Mouse (Mus musculus) hindbrain, embryonic 16.5 days (tissue): ENCODE measurements at regions not wholly inside any gene's neighbourhood (a gene's known extent, or its start where the extent isn't known, plus 50 kb on each side); places are given as distances from the start of the nearest gene placed in this dataset.
"Not testable (repeated sequence)": the region's sequence is repeated elsewhere in the genome, so short reads cannot be mapped to it uniquely, and the experiment has no call there.

Experiments used
- ATAC-seq: fragments of 200-750 bp; cut with Nextera tagmentation; 2 replicates; pipeline ENCODE4 v1.8.0; 2017; ENCODE audit warnings: moderate TSS enrichment, moderate library complexity
- H3K27ac ChIP-seq: fragments of 300-500 bp; sonication (generic); 2 replicates; pipeline ENCODE4 v1.5.1; 2014; ENCODE audit warnings: low read depth, mild to moderate bottlenecking, control low read depth, low read length, moderate library complexity
- H3K27me3 ChIP-seq: fragments of 300-500 bp; sonication (generic); replicated peaks from 2 replicates; pipeline ENCODE4 v1.6.1; 2014; ENCODE audit warnings: low read length; ENCODE audit not compliant: control insufficient read depth, insufficient read depth
- H3K36me3 ChIP-seq: fragments of 300-500 bp; sonication (generic); 2 replicates; pipeline ENCODE4 v1.6.1; 2014; ENCODE audit warnings: mild to moderate bottlenecking, low read length, moderate library complexity, mixed read lengths; ENCODE audit not compliant: control insufficient read depth, insufficient read depth
- H3K4me1 ChIP-seq: fragments of 300-500 bp; sonication (generic); 2 replicates; pipeline ENCODE4 v1.6.1; 2014; ENCODE audit warnings: low read depth, low read length; ENCODE audit not compliant: control insufficient read depth, insufficient read depth
- H3K4me2 ChIP-seq: fragments of 300-500 bp; sonication (generic); 2 replicates; pipeline ENCODE4 v1.6.1; 2014; ENCODE audit warnings: mild to moderate bottlenecking, low read length, control low read depth, moderate library complexity
- H3K4me3 ChIP-seq: fragments of 300-500 bp; sonication (generic); 2 replicates; pipeline ENCODE4 v1.5.1; 2014; ENCODE audit warnings: mild to moderate bottlenecking, low read length, control low read depth, moderate library complexity
- H3K9ac ChIP-seq: fragments of 300-500 bp; sonication (generic); 2 replicates; pipeline ENCODE4 v1.6.1; 2014; ENCODE audit warnings: low read depth, mild to moderate bottlenecking, control low read depth, low read length, moderate library complexity
- H3K9me3 ChIP-seq: fragments of 300-500 bp; sonication (generic); 2 replicates; pipeline ENCODE4 v1.6.1; 2014; ENCODE audit warnings: mild to moderate bottlenecking, low read length, moderate library complexity; ENCODE audit not compliant: control insufficient read depth
- WGBS: fragments of 180-500 bp; shearing (Covaris S2); extraction: QIAGEN DNeasy Blood & Tissue Kit; methylation state at CpG from one replicate; pipeline ENCODE4 v1.1.7; 2014; 5-methylcytosine and 5-hydroxymethylcytosine counted together

- WGBS = 80% methylated on average over 3 of the region's 3 CpGs
- ATAC-seq = no peak
- no peak overlapping the region for H3K9ac ChIP-seq
- H3K27me3 ChIP-seq = no peaks in the 10 kb centered on the region
- H3K4me3 ChIP-seq = no peak overlapping the region
- no peak overlapping the region for H3K27ac ChIP-seq
- no peak overlapping the region for H3K4me2 ChIP-seq
- H3K36me3 ChIP-seq = no peaks in the 10 kb centered on the region
- H3K4me1 ChIP-seq = no peaks in the 10 kb centered on the region
- no peaks in the 10 kb centered on the region; the same call in 1 of the 2 replicates for H3K9me3 ChIP-seq
These were observed 75.3 kb downstream of the H60c start for GRCm38 (mm10) chr10:3192291-3192690.

DNA sequence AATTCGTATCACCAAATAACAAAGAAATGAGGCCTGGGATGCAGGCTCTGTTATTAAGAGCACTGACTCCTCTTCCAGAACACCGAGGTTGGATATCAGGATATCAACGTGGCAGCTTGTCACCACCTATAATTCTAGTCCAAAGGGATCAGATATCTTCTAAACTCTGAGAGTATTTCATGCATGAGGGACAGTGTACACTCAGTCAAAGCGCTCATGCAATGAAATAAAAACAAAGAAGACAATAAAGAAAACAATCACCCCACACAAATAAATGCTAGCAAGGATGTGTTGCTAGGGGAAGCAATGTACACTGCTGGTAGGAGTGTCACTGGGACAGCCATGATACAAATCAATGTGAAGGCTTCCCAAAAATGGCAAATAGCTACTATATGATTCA lies 79.2 kb downstream of the H60c start:
- no peak for ATAC-seq
- WGBS = 84% methylated on average over 4 of the region's 4 CpGs
- Histone ChIP-seq H3K4me2 (no peak overlapping the region), H3K27ac (no peak overlapping the region), H3K9ac (no peak overlapping the region), H3K4me1 (no peaks in the 10 kb centered on the region), H3K27me3 (no peaks in the 10 kb centered on the region), H3K4me3 (no peak overlapping the region), H3K9me3 (no peaks in the 10 kb centered on the region; the same call in 1 of the 2 replicates), H3K36me3 (no peaks in the 10 kb centered on the region)

DNA sequence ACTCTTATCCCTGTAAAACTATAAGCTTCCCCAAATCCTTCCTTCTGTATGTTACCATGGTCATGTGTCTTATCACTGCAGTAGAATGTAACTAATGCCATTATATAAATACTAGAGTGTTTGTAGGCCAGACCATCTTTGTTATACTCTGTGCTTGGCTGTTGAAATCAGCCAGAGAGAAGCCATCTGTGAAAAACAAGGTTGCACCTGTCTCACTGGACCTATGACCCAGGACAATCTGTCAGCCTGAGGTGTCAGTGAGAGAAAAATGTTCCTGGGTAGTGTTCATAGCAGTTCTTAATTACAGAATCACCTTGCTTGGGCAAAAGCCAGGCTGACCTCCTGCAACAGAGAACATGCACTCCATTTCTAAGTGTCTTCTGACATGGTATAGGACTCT lies 87.5 kb downstream of the H60c start:
- H3K9ac ChIP-seq = no peak overlapping the region
- H3K9me3 ChIP-seq = peaks cover 9% of the 10 kb centered on the region; the same call in 1 of the 2 replicates
- no peaks in the 10 kb centered on the region for H3K4me1 ChIP-seq
- H3K36me3 ChIP-seq = no peaks in the 10 kb centered on the region
- no peaks in the 10 kb centered on the region for H3K27me3 ChIP-seq
- no peak for ATAC-seq
- H3K4me2 ChIP-seq = no peak overlapping the region
- H3K4me3 ChIP-seq = no peak overlapping the region
- H3K27ac ChIP-seq = no peak overlapping the region

- Histone ChIP-seq H3K4me1 (no peaks in the 10 kb centered on the region), H3K27me3 (no peaks in the 10 kb centered on the region), H3K36me3 (no peaks in the 10 kb centered on the region), H3K27ac (no peak overlapping the region), H3K9ac (no peak overlapping the region), H3K4me2 (no peak overlapping the region), H3K4me3 (no peak overlapping the region), H3K9me3 (0 out of 2 replicates have a peak, but pooled peaks cover 2% of the 10 kb centered on the region)
- ATAC-seq = no peak
These were observed 94.0 kb downstream of the H60c start for GRCm38 (mm10) chr10:3173601-3174000.

- not testable (repeated sequence) for H3K4me1 ChIP-seq
These were observed 94.6 kb downstream of the H60c start for GRCm38 (mm10) chr10:3172927-3173326.

DNA sequence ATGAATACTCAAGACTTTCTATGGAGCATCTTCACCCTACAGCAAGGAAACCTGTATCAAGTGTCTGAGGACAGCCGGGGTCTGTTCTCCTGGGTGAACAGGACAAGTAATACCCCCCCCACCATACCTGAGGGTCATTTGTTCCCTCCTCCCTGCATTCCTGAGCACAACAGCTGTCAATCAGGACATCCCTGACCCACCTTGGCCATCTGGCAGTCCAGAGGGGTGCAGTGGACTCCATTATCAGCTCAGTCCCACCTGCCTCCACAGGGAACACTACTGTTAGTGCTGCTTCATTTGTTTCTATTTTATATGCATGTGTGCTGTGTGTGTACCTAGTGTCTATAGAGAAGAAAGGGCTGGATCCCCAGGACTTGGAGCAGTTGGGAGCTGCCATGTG lies 95.3 kb downstream of the H60c start:
- Histone ChIP-seq H3K9ac (no peak overlapping the region), H3K36me3 (no peaks in the 10 kb centered on the region), H3K4me1 (no peaks in the 10 kb centered on the region), H3K27me3 (no peaks in the 10 kb centered on the region), H3K27ac (no peak overlapping the region), H3K4me2 (no peak overlapping the region), H3K4me3 (no peak overlapping the region), H3K9me3 (0 out of 2 replicates have a peak, but pooled peaks cover 2% of the 10 kb centered on the region)
- WGBS = 100% methylated on average over 1 of the region's 1 CpGs
- ATAC-seq = no peak

More at GRCm38 (mm10) chr10:3172927-3173326, 94.6 kb downstream of the H60c start:
- H3K9me3 ChIP-seq, H3K27me3 ChIP-seq, H3K27ac ChIP-seq, H3K4me3 ChIP-seq, H3K4me2 ChIP-seq, ATAC-seq, H3K9ac ChIP-seq, H3K36me3 ChIP-seq: not testable (repeated sequence)
- 62% methylated on average over 4 of the region's 4 CpGs for WGBS

GRCm38 (mm10) chr10:3171366-3171765 lies 96.2 kb downstream of the H60c start:
- Histone ChIP-seq H3K9me3 (0 out of 2 replicates have a peak, but pooled peaks cover 2% of the 10 kb centered on the region), H3K27ac (no peak overlapping the region), H3K4me1 (no peaks in the 10 kb centered on the region), H3K4me3 (no peak overlapping the region), H3K27me3 (no peaks in the 10 kb centered on the region), H3K4me2 (no peak overlapping the region), H3K9ac (no peak overlapping the region), H3K36me3 (no peaks in the 10 kb centered on the region)
- 92% methylated on average over 5 of the region's 5 CpGs for WGBS
- no peak for ATAC-seq

- 90% methylated on average over 4 of the region's 4 CpGs for WGBS
- ATAC-seq = no peak
- no peaks in the 10 kb centered on the region for H3K4me1 ChIP-seq
- no peak overlapping the region for H3K9ac ChIP-seq
- no peak overlapping the region for H3K4me3 ChIP-seq
- H3K27me3 ChIP-seq = no peaks in the 10 kb centered on the region
- H3K36me3 ChIP-seq = no peaks in the 10 kb centered on the region
- no peak overlapping the region for H3K4me2 ChIP-seq
- H3K9me3 ChIP-seq = peaks cover 12% of the 10 kb centered on the region
- no peak overlapping the region for H3K27ac ChIP-seq
These were observed 112.0 kb downstream of the H60c start for GRCm38 (mm10) chr10:3155542-3155941.

DNA sequence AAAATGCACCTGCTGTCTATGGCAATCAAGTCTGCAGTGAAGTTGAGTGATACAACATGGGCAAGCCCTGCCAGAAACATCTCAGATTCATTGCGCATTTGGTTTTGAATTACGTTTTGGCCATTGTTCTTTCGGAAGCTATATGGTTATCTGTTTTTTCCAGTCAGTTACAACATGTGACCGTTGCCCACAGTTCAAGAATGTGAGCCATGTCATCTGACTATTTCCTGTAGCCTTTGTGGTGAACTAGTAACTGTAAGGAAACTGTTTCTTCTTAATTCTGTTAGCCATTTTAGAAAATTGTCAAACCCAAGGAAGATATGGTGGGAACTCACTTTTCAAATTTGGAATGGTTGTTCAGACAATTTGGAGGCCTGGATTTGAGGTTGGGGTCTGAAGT lies 119.4 kb downstream of the H60c start:
- WGBS = 86% methylated on average over 4 of the region's 4 CpGs
- Histone ChIP-seq H3K27ac (no peak overlapping the region), H3K9me3 (peaks cover 14% of the 10 kb centered on the region), H3K4me3 (no peak overlapping the region), H3K4me1 (no peaks in the 10 kb centered on the region), H3K9ac (no peak overlapping the region), H3K36me3 (no peaks in the 10 kb centered on the region), H3K27me3 (no peaks in the 10 kb centered on the region), H3K4me2 (no peak overlapping the region)
- ATAC-seq = no peak

- no peak overlapping the region for H3K9ac ChIP-seq
- WGBS = 84% methylated on average over 4 of the region's 4 CpGs
- no peak overlapping the region for H3K4me2 ChIP-seq
- ATAC-seq = no peak
- 0 out of 2 replicates have a peak, but pooled peaks cover 2% of the 10 kb centered on the region for H3K9me3 ChIP-seq
- H3K4me3 ChIP-seq = no peak overlapping the region
- no peaks in the 10 kb centered on the region for H3K4me1 ChIP-seq
- H3K27ac ChIP-seq = no peak overlapping the region
- no peaks in the 10 kb centered on the region for H3K27me3 ChIP-seq
- no peaks in the 10 kb centered on the region for H3K36me3 ChIP-seq
These were observed 128.3 kb downstream of the H60c start for GRCm38 (mm10) chr10:3139306-3139705.
